Comparison of ENCODE assay signal across 8 mouse cellular contexts in the genomic region with DNA sequence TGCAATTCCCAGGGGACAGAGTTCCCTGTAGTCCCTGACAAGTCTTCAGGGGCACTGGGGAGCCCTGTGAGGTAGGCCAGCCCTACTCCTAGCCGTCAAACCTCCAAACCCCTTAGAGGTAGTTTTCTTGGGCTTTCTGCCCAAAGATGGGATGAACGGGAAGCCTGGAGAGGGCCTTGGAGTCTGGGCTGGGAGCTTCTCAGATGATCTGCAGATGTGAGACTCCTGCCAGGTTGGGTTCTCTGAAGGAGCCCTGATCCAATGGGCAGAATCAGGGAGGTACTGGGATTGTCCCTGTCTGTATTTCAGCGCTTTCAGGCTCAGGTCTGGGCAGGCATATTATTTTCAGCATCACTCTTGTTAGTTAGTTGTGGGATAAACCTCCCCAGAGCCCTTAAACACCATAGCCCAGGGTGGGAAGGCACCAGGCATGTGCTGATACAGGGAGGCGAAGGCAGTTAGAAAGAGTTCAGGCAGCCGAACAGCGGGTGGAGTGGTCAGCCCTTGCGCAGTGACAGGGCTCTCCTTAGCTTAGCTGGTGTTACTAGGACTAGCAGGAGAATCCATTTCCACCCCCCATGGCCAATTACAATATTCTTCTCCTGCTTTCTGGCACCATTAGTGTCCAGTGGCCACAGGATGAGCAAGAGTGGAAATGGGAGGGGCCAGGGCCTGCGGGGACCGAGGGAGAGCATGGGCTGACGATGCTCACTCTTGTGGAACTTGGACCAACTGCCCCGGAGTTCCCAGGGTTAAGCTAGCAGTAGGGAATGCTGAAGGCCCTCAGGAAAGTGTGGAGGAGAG. TPM values are rescaled to one million over a fixed set of nuclear protein-coding genes. Genes with fewer than 3 reads are reported as not detected.
DNase-seq lines count a peak whose midpoint lies in the region; ATAC-seq lines count a peak whose summit lies in the region.

No protein-coding gene starts in this region.

- 0 out of 2 replicates have a peak, but pooled peaks cover 3% of the 10 kb centered on the region for H3K27me3 ChIP-seq in embryonic facial prominence, embryonic 11.5 days (ENCODE audit: control insufficient read depth, insufficient read depth, low read length)
- H3K27me3 ChIP-seq in hindbrain, embryonic 10.5 days (ENCODE audit: insufficient read depth, poor library complexity, severe bottlenecking) = peaks cover 43% of the 10 kb centered on the region
- peaks cover 86% of the 10 kb centered on the region for H3K27me3 ChIP-seq in liver, embryonic 12.5 days (replicated peaks)
- peaks cover 4% of the 10 kb centered on the region; the same call in 1 of the 2 replicates for H3K27me3 ChIP-seq in stomach, embryonic 15.5 days (replicated peaks)

- H3K9ac ChIP-seq in embryonic facial prominence, embryonic 11.5 days (replicated peaks; ENCODE audit: low read length) = peak overlapping the region; percentile 75
- no peak overlapping the region for H3K9ac ChIP-seq in liver, embryonic 12.5 days
- H3K9ac ChIP-seq in stomach, embryonic 15.5 days = peak overlapping the region; percentile 83

- H3K4me1 ChIP-seq in embryonic facial prominence, embryonic 11.5 days (ENCODE audit: control insufficient read depth, insufficient read depth, low read length) = peaks cover 21% of the 10 kb centered on the region
- H3K4me1 ChIP-seq in hindbrain, embryonic 10.5 days (replicated peaks) = peaks cover 56% of the 10 kb centered on the region
- H3K4me1 ChIP-seq in liver, embryonic 12.5 days = 0 out of 2 replicates have a peak, but pooled peaks cover 7% of the 10 kb centered on the region
- H3K4me1 ChIP-seq in stomach, embryonic 15.5 days = peaks cover 41% of the 10 kb centered on the region

- no peak overlapping the region for H3K27ac ChIP-seq in embryonic facial prominence, embryonic 11.5 days (replicated peaks; ENCODE audit: low read depth, low read length)
- H3K27ac ChIP-seq in hindbrain, embryonic 10.5 days = peak overlapping the region; percentile 91
- H3K27ac ChIP-seq in liver, embryonic 12.5 days = no peak overlapping the region
- peak overlapping the region; percentile 96 for H3K27ac ChIP-seq in stomach, embryonic 15.5 days

- ATAC-seq in embryonic facial prominence, embryonic 11.5 days (replicated peaks; ENCODE audit: insufficient number of reproducible peaks, low FRiP score, low TSS enrichment, low read depth) = no peak
- ATAC-seq in liver, embryonic 12.5 days = no peak
- ATAC-seq in stomach, embryonic 15.5 days (ENCODE audit: insufficient read depth, low FRiP score, low read depth) = no peak
- no peak for ATAC-seq in frontal cortex, adult (ENCODE audit: low TSS enrichment)

- peak; percentile 68 for DNase-seq in adipocyte (ENCODE audit: low spot score)
- DNase-seq in embryonic facial prominence, embryonic 11.5 days (ENCODE audit: low spot score) = no peak
- peak; percentile 24 for DNase-seq in hindbrain, embryonic 10.5 days (ENCODE audit: low spot score)
- no peak for DNase-seq in frontal cortex, postnatal 10 days (ENCODE audit: low spot score in 2 of 2)
- DNase-seq in thymus, postnatal 4 days = no peak

- H3K9me3 ChIP-seq in embryonic facial prominence, embryonic 11.5 days (replicated peaks; ENCODE audit: control insufficient read depth, low read length) = no peaks in the 10 kb centered on the region
- H3K9me3 ChIP-seq in hindbrain, embryonic 10.5 days = no peaks in the 10 kb centered on the region
- H3K9me3 ChIP-seq in liver, embryonic 12.5 days (replicated peaks) = no peaks in the 10 kb centered on the region
- H3K9me3 ChIP-seq in stomach, embryonic 15.5 days = no peaks in the 10 kb centered on the region

- WGBS in embryonic facial prominence, embryonic 11.5 days = 13% methylated on average over 11 of the region's 11 CpGs
- 15% methylated on average over 11 of the region's 11 CpGs for WGBS in hindbrain, embryonic 10.5 days
- WGBS in liver, embryonic 12.5 days (ENCODE audit: insufficient replicate concordance) = 29% methylated on average over 11 of the region's 11 CpGs
- 20% methylated on average over 11 of the region's 11 CpGs for WGBS in stomach, embryonic 15.5 days

- H3K4me3 ChIP-seq in embryonic facial prominence, embryonic 11.5 days (ENCODE audit: low read depth, low read length) = peak overlapping the region; percentile 83
- H3K4me3 ChIP-seq in hindbrain, embryonic 10.5 days = peak overlapping the region; percentile 75
- peak overlapping the region; percentile 53 for H3K4me3 ChIP-seq in liver, embryonic 12.5 days
- H3K4me3 ChIP-seq in stomach, embryonic 15.5 days (replicated peaks) = peak overlapping the region; percentile 79

- peak overlapping the region; percentile 92 for H3K4me2 ChIP-seq in embryonic facial prominence, embryonic 11.5 days (ENCODE audit: low read depth, low read length)
- H3K4me2 ChIP-seq in liver, embryonic 12.5 days = peak overlapping the region; percentile 65
- peak overlapping the region; percentile 89 for H3K4me2 ChIP-seq in stomach, embryonic 15.5 days

- no peaks in the 10 kb centered on the region for H3K36me3 ChIP-seq in embryonic facial prominence, embryonic 11.5 days (replicated peaks; ENCODE audit: control insufficient read depth, insufficient read depth, low read depth, low read length)
- H3K36me3 ChIP-seq in hindbrain, embryonic 10.5 days = no peaks in the 10 kb centered on the region
- H3K36me3 ChIP-seq in liver, embryonic 12.5 days = no peaks in the 10 kb centered on the region
- H3K36me3 ChIP-seq in stomach, embryonic 15.5 days = no peaks in the 10 kb centered on the region

RNA-seq across cellular contexts. Expression of a gene that starts 1.4 kb away (rescaled TPM):
- 29.0 and 32.0 TPM in 2 replicates for polyA plus RNA-seq in embryonic facial prominence, embryonic 11.5 days (2014; fragmentation: Nextera tagmentation; extraction: Ambion mirVana)
- polyA plus RNA-seq in hindbrain, embryonic 10.5 days (2016; fragmentation: Nextera tagmentation; extraction: Ambion mirVana) = 21.2 and 25.6 TPM in 2 replicates
- polyA plus RNA-seq in liver, embryonic 12.5 days (2016; fragmentation: Nextera tagmentation; extraction: Ambion mirVana) = 15.0 and 15.4 TPM in 2 replicates
- polyA plus RNA-seq in stomach, embryonic 15.5 days (2015; fragmentation: Nextera tagmentation; extraction: Ambion mirVana) = 130 and 136 TPM in 2 replicates

Comparison
In these comparisons a context has a peak if more than half of its experiments do, and no peak if none do; other contexts are left out.
1. DNase-seq: peak in adipocyte (single experiment) and hindbrain, embryonic 10.5 days (single experiment); none in embryonic facial prominence, embryonic 11.5 days (single experiment), frontal cortex, postnatal 10 days (0 of 2) and thymus, postnatal 4 days (single experiment).
2. H3K27ac ChIP-seq: peak in hindbrain, embryonic 10.5 days (single experiment) and stomach, embryonic 15.5 days (single experiment); none in embryonic facial prominence, embryonic 11.5 days (single experiment) and liver, embryonic 12.5 days (single experiment).
3. Peak in every context shown above with its lines, with median percentiles within 50 percentile points of each other: H3K4me2 ChIP-seq and H3K4me3 ChIP-seq.